Mouse (Mus musculus) erythroblast, embryonic 14.5 days (primary cell): Measurements from ENCODE around the gene Tspan10.

ENCODE experiments used
- GATA1 ChIP-seq: IDR thresholded peaks from 2 replicates; pipeline ENCODE4 v1.6.1; 2012; ENCODE audit warnings: low read length, inconsistent platforms, mixed read lengths
- TAL1 ChIP-seq: IDR thresholded peaks from 3 replicates; pipeline ENCODE4 v1.6.1; 2012; ENCODE audit warnings: low read length, inconsistent platforms, mixed read lengths

GRCm38 (mm10) chr11:120442344-120442743, at the start of gene Tspan10:
- no peak for TF ChIP-seq GATA1
- no peak for TF ChIP-seq TAL1
